Mouse (Mus musculus) stomach, embryonic 14.5 days (tissue): ENCODE results near the gene Acss3. TPM values are rescaled to one million over a fixed set of nuclear protein-coding genes. Genes with fewer than 3 reads are reported as not detected.

Experiments
- ATAC-seq: fragments of 200-750 bp; cut with Nextera tagmentation; 2 replicates; pipeline ENCODE4 v1.8.0; 2017; ENCODE audit warnings: low read depth, moderate TSS enrichment; ENCODE audit not compliant: insufficient number of reproducible peaks, insufficient read depth, low FRiP score
- H3K27ac ChIP-seq: fragments of 300-500 bp; sonication (generic); 2 replicates; pipeline ENCODE4 v1.5.1; 2014; ENCODE audit warnings: mild to moderate bottlenecking, low read length, moderate library complexity, mixed read lengths
- H3K27me3 ChIP-seq: fragments of 300-500 bp; sonication (generic); 2 replicates; pipeline ENCODE4 v1.6.1; 2014; ENCODE audit warnings: low read length, control low read depth, mixed read lengths; ENCODE audit not compliant: control insufficient read depth, insufficient read depth
- H3K36me3 ChIP-seq: fragments of 300-500 bp; sonication (generic); 2 replicates; pipeline ENCODE4 v1.6.1; 2014; ENCODE audit warnings: mild to moderate bottlenecking, control low read depth, low read length, moderate library complexity, mixed read lengths; ENCODE audit not compliant: control insufficient read depth, insufficient read depth
- H3K4me1 ChIP-seq: fragments of 300-500 bp; sonication (generic); 2 replicates; pipeline ENCODE4 v1.6.1; 2014; ENCODE audit warnings: low read length, control low read depth, mixed read lengths; ENCODE audit not compliant: control insufficient read depth, insufficient read depth
- H3K4me2 ChIP-seq: fragments of 300-500 bp; sonication (generic); replicated peaks from 2 replicates; pipeline ENCODE4 v1.6.1; 2014; ENCODE audit warnings: low read depth, low read length, control low read depth
- H3K4me3 ChIP-seq: fragments of 300-500 bp; sonication (generic); 2 replicates; pipeline ENCODE4 v1.5.1; 2014; ENCODE audit warnings: low read depth, low read length, control low read depth
- H3K9ac ChIP-seq: fragments of 300-500 bp; sonication (generic); replicated peaks from 2 replicates; pipeline ENCODE4 v1.6.1; 2014; ENCODE audit warnings: low read depth, mild to moderate bottlenecking, control low read depth, low read length, moderate library complexity, mixed read lengths
- H3K9me3 ChIP-seq: fragments of 300-500 bp; sonication (generic); 2 replicates; pipeline ENCODE4 v1.6.1; 2016; ENCODE audit warnings: low read depth, low read length, control low read depth; ENCODE audit not compliant: control insufficient read depth
- WGBS: fragments of 180-500 bp; shearing (Covaris S2); extraction: QIAGEN DNeasy Blood & Tissue Kit; methylation state at CpG from one replicate; pipeline ENCODE4 v1.1.7; 2014; 5-methylcytosine and 5-hydroxymethylcytosine counted together
- polyA plus RNA-seq: library from polyadenylated mRNA; unstranded; fragments of >200 nt; fragmentation: Nextera tagmentation; extraction: Ambion mirVana; gene quantifications from 2 replicates; pipeline ENCODE4 v1.2.1, GENCODE M21; 2014

Acss3 gene
- polyA plus RNA-seq, 1 experiment from 2014 or later = 2.0 TPM

- Histone ChIP-seq H3K27me3 (no peaks in the 10 kb centered on the region), H3K4me3 (no peak overlapping the region), H3K27ac (no peak overlapping the region), H3K9me3 (no peaks in the 10 kb centered on the region), H3K9ac (no peak overlapping the region), H3K4me1 (no peaks in the 10 kb centered on the region), H3K36me3 (no peaks in the 10 kb centered on the region), H3K4me2 (no peak overlapping the region)
- 69% methylated on average over 13 of the region's 13 CpGs for WGBS
- ATAC-seq = no peak
Measured at GRCm38 (mm10) chr10:106975193-106976141, 148.0 kb downstream of the Acss3 start.

DNA sequence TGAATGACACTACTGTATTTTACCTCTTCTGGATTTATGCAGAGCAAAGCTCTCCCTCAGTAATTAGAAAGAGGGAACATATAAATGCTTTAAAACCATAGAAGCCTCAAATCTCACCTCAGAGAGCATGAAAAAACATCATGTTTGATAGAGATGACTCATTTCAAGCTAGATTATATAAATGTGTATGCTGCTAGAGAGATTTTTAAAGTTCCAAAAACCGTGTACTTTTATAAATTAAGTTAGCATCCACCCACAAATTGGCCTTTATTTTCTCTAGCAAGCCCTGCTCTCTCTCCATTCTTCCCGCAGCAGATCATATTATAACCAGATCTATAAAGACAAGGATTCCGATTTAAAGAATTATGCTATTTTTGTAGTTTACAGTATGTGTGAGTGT, 164.4 kb downstream of the Acss3 start:
- H3K9ac ChIP-seq = no peak overlapping the region
- no peak overlapping the region for H3K27ac ChIP-seq
- WGBS = 89% methylated on average over 3 of the region's 3 CpGs
- no peak overlapping the region for H3K4me2 ChIP-seq
- H3K9me3 ChIP-seq = no peaks in the 10 kb centered on the region
- ATAC-seq = no peak
- H3K27me3 ChIP-seq = no peaks in the 10 kb centered on the region
- no peaks in the 10 kb centered on the region for H3K4me1 ChIP-seq
- H3K36me3 ChIP-seq = no peaks in the 10 kb centered on the region
- H3K4me3 ChIP-seq = no peak overlapping the region

- Histone ChIP-seq H3K4me1 (no peaks in the 10 kb centered on the region), H3K27me3 (no peaks in the 10 kb centered on the region), H3K4me3 (no peak overlapping the region), H3K9me3 (no peaks in the 10 kb centered on the region), H3K36me3 (no peaks in the 10 kb centered on the region), H3K27ac (no peak overlapping the region), H3K9ac (no peak overlapping the region), H3K4me2 (no peak overlapping the region)
- WGBS = 67% methylated on average over 5 of the region's 5 CpGs
- no peak for ATAC-seq
Measured at GRCm38 (mm10) chr10:106941380-106941779, 182.1 kb downstream of the Acss3 start.

DNA sequence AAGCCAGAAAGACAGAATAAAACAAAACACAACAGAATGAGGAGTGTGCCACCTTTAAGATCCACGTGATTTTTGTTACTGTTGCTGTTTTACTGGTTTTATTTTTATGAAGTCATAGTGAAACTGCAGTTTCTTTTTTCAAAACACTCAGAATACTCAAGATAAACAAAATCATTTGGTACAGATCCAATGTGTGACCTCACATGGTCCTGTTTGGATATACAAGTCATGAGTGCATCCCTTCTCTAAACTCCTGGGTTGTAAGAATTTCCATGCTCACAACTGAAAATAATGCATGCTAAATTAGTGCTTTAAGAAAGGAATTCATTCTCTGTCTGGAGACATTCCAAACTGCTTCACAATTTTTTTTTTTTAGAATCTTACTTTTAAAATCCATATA, 184.0 kb downstream of the Acss3 start:
- Histone ChIP-seq H3K9me3 (no peaks in the 10 kb centered on the region), H3K4me2 (no peak overlapping the region), H3K27me3 (no peaks in the 10 kb centered on the region), H3K27ac (no peak overlapping the region), H3K9ac (no peak overlapping the region), H3K4me3 (no peak overlapping the region), H3K36me3 (no peaks in the 10 kb centered on the region), H3K4me1 (no peaks in the 10 kb centered on the region)
- ATAC-seq = no peak
- 61% methylated on average over 1 of the region's 1 CpGs for WGBS

DNA sequence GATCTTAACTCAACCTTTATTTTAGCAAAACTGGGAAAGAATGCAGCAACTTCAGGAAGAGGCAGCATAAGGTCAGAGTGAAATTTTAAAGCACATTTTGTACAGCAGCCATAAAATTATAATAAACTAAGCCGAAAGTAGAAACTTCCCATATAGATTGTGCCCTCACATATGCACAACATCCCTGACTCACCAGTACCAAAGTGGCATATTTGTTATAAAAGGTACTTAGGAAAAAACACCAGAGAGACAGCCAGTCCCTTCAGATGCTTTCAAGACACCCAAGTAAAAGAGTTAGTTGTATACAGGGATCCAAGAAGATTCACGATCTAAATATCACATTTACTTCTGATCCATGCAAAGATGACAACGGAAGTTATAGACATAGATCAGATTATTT, 184.6 kb downstream of the Acss3 start:
- no peak overlapping the region for H3K4me2 ChIP-seq
- no peak overlapping the region for H3K9ac ChIP-seq
- H3K27ac ChIP-seq = no peak overlapping the region
- no peaks in the 10 kb centered on the region for H3K4me1 ChIP-seq
- no peak for ATAC-seq
- WGBS = 87% methylated on average over 3 of the region's 3 CpGs
- H3K9me3 ChIP-seq = no peaks in the 10 kb centered on the region
- H3K4me3 ChIP-seq = no peak overlapping the region
- no peaks in the 10 kb centered on the region for H3K27me3 ChIP-seq
- no peaks in the 10 kb centered on the region for H3K36me3 ChIP-seq

- Histone ChIP-seq H3K4me2 (no peak overlapping the region), H3K9me3 (no peaks in the 10 kb centered on the region)
- 74% methylated on average over 7 of the region's 7 CpGs for WGBS
Measured at GRCm38 (mm10) chr10:106936996-106937395, 186.5 kb downstream of the Acss3 start.

DNA sequence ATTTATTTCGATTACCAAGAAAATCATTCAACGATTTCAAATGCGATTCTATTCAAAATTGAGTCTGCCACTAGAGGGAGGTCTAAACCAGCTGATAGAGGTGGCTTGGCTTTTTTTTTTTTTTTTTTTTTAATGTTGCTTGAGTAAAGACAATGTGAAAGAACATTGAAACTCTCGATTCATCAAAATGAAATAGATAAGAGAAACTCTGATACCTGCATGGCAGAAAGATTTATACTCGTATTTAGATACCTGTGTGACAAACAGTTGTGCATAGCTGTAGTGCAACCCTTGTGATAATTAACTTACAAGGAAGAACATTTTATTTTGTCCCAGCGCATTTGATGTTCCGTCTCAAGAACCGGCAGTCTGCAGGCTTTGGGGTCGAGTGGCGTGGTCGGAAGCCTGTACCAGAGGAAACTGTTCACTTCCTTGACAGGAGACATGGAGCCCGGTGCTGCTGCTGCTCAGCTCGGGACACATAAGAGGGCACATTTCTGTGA, 190.8 kb downstream of the Acss3 start:
- no peak; the same call in 1 of the 2 replicates for ATAC-seq
- no peaks in the 10 kb centered on the region for H3K9me3 ChIP-seq
- H3K27ac ChIP-seq = no peak overlapping the region
- H3K4me3 ChIP-seq = peak overlapping the region; percentile 21
- H3K9ac ChIP-seq = no peak overlapping the region
- peak overlapping the region; percentile 41 for H3K4me2 ChIP-seq
- H3K4me1 ChIP-seq = no peaks in the 10 kb centered on the region
- no peaks in the 10 kb centered on the region for H3K27me3 ChIP-seq
- 34% methylated on average over 13 of the region's 13 CpGs for WGBS
- no peaks in the 10 kb centered on the region for H3K36me3 ChIP-seq

More at GRCm38 (mm10) chr10:106936996-106937395, 186.5 kb downstream of the Acss3 start:
- Histone ChIP-seq H3K9ac (no peak overlapping the region), H3K36me3 (no peaks in the 10 kb centered on the region), H3K27ac (no peak overlapping the region), H3K4me1 (no peaks in the 10 kb centered on the region), H3K4me3 (no peak overlapping the region), H3K27me3 (no peaks in the 10 kb centered on the region)
- no peak for ATAC-seq

GRCm38 (mm10) chr10:106928576-106929332, 194.7 kb downstream of the Acss3 start:
- WGBS = 81% methylated on average over 9 of the region's 9 CpGs
- H3K27me3 ChIP-seq = no peaks in the 10 kb centered on the region
- no peaks in the 10 kb centered on the region for H3K9me3 ChIP-seq
- H3K36me3 ChIP-seq = no peaks in the 10 kb centered on the region
- no peak overlapping the region for H3K9ac ChIP-seq
- no peak for ATAC-seq
- H3K4me2 ChIP-seq = no peak overlapping the region
- H3K27ac ChIP-seq = no peak overlapping the region
- no peak overlapping the region for H3K4me3 ChIP-seq
- H3K4me1 ChIP-seq = no peaks in the 10 kb centered on the region
